Mouse (Mus musculus) induced T-regulatory cell, adult 2 months (primary cell): ENCODE data around the gene Wnt4.

Source experiments
- DNase-seq: peaks from one replicate; pipeline ENCODE4 v3.0.0-alpha.2; 2012; ENCODE audit warnings: low read depth

Gene Wnt4

DNA sequence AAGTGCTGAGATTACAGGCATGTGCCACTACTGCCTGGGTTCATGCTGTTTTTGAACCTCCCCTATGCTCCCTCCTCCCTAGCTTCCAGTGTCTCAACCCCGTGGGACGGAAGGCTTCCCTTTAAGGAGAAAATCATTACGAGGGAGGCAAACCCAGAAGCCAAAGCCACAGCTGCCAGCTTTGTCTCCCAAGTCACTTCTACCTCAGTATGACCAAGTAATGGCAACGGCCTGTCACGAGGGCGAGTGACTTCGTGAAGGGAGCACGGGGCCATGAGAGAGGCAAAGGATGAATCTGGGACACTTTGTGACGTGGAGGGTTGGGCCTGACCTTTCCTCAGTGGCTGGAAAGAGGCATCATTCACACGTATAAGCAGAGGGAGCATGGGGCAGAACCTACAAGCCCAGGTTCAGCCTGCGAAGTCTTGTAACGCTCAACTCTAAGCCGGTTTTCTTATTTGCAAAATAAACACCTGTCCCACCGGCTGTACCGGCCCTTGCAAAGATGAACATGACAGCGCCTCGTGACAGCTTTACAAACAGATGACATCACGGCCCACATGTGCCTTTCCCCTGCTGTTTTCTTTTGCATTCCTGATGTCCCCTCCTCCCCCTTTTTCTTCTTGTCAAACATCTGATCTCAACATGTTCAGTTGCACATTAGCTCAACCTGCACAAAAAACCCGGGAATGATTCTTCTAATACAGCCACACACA is 29.9 kb downstream of the Wnt4 start:
- DNase-seq = no peak

GRCm38 (mm10) chr4:137308377-137308776 is 31.1 kb downstream of the Wnt4 start:
- peak; percentile 69 for DNase-seq

- peak; percentile 72 for DNase-seq
Measured at GRCm38 (mm10) chr4:137313511-137313910, 36.2 kb downstream of the Wnt4 start.

GRCm38 (mm10) chr4:137314561-137314960 is 37.3 kb downstream of the Wnt4 start:
- no peak for DNase-seq

- DNase-seq = no peak
Measured at GRCm38 (mm10) chr4:137315061-137315460, 37.8 kb downstream of the Wnt4 start.

DNA sequence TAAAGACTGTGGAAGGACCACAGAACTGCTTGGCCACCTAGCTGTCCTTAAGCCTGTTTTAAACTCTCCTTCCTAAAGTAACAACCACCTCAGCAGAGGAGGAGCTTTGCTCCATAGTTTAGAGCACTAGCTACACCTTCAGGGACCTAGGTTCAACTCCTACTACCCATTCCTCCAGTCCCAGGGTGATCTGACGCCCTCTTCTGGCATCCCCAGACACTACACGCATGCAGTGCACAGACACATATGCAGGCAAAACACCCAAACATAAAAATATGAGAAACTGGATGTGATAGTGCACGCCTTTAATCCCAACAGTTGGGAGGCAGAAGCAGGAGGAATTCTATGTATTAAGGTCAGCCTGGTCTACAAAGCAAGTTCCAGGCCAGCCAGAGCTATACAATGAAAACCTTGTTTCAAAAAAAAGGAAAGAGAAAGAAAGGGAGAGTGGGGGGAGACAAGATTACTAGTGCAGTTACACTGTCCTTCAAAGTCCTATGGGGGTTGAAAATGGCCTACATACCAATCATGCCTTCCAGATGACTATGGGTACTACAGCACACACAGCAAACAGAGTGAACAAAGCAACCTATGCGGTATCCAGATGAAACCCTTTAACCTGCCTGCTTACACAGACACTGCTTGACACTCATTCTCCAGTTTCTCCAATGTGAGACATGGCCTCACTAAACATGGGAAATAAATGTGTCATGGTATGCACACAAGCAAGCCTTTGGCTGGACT is 38.9 kb downstream of the Wnt4 start:
- DNase-seq = no peak

DNA sequence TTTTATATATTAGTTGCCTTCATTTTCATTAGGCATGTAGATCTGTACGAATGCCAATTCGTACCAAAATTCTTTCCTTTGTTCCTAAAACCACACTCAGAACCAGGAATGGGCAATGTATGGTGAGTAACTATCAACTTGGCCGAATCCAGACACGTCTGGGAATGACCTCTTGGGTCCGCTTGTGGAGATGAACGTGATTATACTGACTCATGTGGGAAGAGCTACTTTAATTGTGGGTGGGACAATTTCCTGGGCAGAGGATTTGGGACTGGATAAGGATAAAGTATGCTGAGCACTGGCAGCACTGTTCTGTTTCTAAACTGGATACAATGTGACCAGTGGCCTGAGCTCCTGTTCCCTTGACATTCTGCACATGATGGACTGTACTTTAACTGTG is 47.6 kb downstream of the Wnt4 start:
- DNase-seq = no peak

GRCm38 (mm10) chr4:137326494-137326893 is 49.2 kb downstream of the Wnt4 start:
- DNase-seq = no peak

DNA sequence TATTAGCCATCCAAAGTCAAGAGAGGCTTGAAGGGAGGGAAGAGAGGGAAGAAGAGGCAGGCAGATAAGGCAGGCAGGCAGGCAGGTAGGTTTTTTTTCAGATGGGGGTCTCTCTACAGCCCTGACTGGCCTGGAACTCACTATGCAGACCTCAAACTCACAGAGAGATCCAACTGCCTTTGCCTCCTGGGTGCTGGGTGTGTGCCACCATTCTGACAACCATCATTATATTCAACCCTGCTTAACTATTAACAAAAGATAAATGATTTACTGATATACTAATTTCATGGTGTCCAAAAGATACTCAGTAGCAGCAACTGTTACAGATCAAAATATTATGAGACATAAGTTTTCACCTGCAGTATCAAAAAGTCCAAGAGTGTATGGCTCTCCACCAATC is 54.8 kb downstream of the Wnt4 start:
- no peak for DNase-seq

- no peak for DNase-seq
Measured at GRCm38 (mm10) chr4:137336468-137336867, 59.2 kb downstream of the Wnt4 start.

GRCm38 (mm10) chr4:137339415-137339814 is 62.1 kb downstream of the Wnt4 start:
- no peak for DNase-seq

- DNase-seq = no peak
Measured at GRCm38 (mm10) chr4:137342816-137343215, 65.5 kb downstream of the Wnt4 start.

DNA sequence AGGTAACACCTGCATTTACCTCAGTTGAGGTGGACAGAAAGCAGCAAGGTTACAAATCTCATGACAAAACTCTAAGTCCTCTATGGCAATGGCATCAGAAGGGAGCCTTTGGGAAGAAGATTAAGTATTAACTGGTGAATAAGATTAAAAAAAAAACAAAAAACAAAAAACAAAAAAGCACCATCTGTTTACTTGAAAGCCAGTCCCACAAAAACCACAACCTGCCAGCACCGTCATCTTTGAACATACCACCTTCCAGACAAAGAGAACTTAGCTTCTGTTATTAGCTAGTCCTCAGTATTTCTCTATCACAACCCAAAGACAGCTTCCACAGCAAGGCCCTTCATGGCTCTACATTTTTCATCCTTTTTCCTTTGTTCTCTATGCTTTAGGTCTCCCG is 67.8 kb downstream of the Wnt4 start:
- peak; percentile 56 for DNase-seq

GRCm38 (mm10) chr4:137345790-137346189 is 68.5 kb downstream of the Wnt4 start:
- peak; percentile 68 for DNase-seq
